Mouse (Mus musculus): ENCODE measurements around the gene Etv6. TPM values are rescaled to one million over a fixed set of nuclear protein-coding genes. Genes with fewer than 3 reads are reported as not detected.

Gene Etv6
- polyA plus RNA-seq, 1 experiment from 2014 or later = 6.8 TPM

DNA sequence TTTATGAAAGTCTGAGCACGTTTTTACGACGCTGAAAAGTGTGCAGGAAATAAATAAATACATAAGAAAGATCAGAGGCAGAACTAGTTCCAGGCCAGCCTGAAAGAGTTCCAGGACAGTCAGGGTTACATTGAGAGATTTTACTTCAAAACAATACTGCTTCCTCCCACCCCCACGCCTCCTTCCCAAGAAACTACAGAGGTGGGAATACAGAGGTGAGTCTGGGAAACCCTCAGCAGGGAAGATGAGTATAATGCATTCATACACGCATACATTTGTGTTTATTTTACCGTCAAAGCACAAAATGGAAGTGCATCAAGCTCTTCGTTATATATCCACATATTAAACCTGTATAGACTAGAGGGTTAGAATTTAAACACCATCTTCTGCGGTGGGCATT, 1.1 kb upstream of the Etv6 start:
- 1% methylated on average over 8 of the region's 8 CpGs for WGBS
- H3K9me3 ChIP-seq = no peaks in the 10 kb centered on the region
- peak overlapping the region; percentile 65 for H3K4me2 ChIP-seq (replicated peaks)
- peak overlapping the region; percentile 72 for H3K4me3 ChIP-seq
- H3K27ac ChIP-seq (replicated peaks) = peak overlapping the region; percentile 100
- no peaks in the 10 kb centered on the region for H3K36me3 ChIP-seq
- no peak; the same call in none of the 2 replicates for ATAC-seq (replicated peaks)
- peaks cover 36% of the 10 kb centered on the region for H3K4me1 ChIP-seq
- no peaks in the 10 kb centered on the region for H3K27me3 ChIP-seq
- H3K9ac ChIP-seq (replicated peaks) = peak overlapping the region; percentile 99

DNA sequence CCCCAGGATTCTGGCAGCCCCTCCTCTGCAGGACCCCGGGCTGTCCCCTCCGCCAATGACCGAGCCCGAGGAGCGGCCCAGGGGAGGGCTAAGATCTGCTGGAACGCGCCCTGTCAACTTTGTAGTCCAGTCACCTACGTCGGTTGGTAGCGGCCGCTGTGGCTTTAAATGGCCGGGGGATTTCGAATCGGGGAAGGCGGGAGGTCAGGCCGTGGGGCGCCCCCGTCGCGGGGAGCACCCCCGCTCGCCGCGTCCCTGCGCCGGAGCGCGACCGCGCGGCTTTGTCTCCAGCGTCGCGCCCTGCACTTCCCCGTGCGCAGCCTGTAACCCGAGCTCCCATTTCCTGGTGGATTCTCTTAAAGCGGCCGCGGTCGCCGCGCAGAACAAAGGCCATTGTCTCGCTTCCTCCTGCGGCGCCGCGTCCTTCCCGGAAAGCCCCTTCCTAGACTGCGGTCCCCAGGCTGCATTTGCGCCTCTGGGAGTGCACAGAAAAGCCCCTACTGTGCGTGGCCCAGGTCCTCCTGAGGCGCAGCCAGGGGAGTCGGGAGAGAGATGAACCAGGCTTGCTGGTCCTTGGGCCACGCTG, 503 bp upstream of the Etv6 start:
- Histone ChIP-seq H3K9me3 (no peaks in the 10 kb centered on the region), H3K27ac (replicated peaks) (peak overlapping the region; percentile 100), H3K36me3 (no peaks in the 10 kb centered on the region), H3K27me3 (no peaks in the 10 kb centered on the region), H3K9ac (replicated peaks) (peak overlapping the region; percentile 99), H3K4me2 (replicated peaks) (peak overlapping the region; percentile 65), H3K4me1 (peaks cover 36% of the 10 kb centered on the region), H3K4me3 (peak overlapping the region; percentile 72)
- ATAC-seq (replicated peaks) = peak; percentile 94
- WGBS = 0% methylated on average over 55 of the region's 55 CpGs

DNA sequence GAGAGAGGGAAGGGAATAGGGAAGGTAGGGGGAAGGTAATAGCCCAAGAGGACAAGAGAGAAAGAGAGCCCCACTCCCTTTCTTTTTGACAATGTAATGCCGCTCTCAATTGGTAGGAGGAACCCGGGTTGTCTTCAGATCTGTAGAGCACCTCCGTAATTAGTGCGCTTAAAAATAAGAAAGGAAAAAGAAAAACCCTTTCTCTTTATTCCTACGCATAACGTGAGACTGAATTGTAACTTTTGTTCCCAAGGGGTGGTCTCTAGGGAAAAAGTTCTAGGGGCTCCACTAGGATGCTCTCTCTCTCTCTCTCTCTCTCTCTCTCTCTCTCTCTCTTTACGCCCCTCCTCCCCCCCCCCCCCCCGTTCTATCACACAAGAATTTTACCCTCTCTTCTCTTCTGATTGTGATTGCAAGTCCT, 1.0 kb downstream of the Etv6 start:
- Histone ChIP-seq H3K27me3 (no peaks in the 10 kb centered on the region), H3K4me2 (replicated peaks) (peak overlapping the region; percentile 65), H3K9ac (replicated peaks) (peak overlapping the region; percentile 99), H3K4me1 (peaks cover 45% of the 10 kb centered on the region), H3K4me3 (peak overlapping the region; percentile 72), H3K9me3 (no peaks in the 10 kb centered on the region), H3K27ac (replicated peaks) (peak overlapping the region; percentile 100), H3K36me3 (no peaks in the 10 kb centered on the region)
- no peak for ATAC-seq (replicated peaks)
- WGBS = 0% methylated on average over 8 of the region's 8 CpGs

DNA sequence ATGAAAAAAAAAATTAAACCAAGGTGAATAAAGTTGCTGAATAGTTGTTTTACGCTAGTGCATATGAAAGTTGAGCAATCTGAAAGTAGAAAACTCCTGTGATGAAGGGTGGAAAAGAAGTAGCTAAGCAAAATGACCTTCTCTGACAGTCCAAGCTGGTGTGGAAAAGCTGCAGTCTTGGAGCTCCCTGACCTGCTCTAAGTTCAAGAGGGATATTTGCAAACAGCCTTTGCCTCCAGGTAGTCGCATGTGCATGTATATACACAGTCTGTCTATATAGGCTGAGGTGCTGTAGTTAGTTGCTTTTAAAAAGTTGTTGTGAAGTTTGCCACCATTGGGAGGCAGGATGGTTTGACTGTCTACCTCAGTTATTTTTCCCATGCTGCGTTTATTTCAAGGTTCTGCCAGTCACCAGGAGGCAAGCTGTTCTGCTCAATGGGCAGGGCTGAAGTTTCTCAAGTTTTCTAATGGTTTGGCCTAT, 1.5 kb downstream of the Etv6 start:
- Histone ChIP-seq H3K4me3 (peak overlapping the region; percentile 72), H3K4me2 (replicated peaks) (peak overlapping the region; percentile 65), H3K4me1 (peaks cover 45% of the 10 kb centered on the region), H3K27me3 (no peaks in the 10 kb centered on the region), H3K27ac (replicated peaks) (no peak overlapping the region), H3K36me3 (no peaks in the 10 kb centered on the region), H3K9ac (replicated peaks) (peak overlapping the region; percentile 99; the same call in 1 of the 2 replicates), H3K9me3 (no peaks in the 10 kb centered on the region)
- 9% methylated on average over 3 of the region's 3 CpGs for WGBS
- no peak for ATAC-seq (replicated peaks)

DNA sequence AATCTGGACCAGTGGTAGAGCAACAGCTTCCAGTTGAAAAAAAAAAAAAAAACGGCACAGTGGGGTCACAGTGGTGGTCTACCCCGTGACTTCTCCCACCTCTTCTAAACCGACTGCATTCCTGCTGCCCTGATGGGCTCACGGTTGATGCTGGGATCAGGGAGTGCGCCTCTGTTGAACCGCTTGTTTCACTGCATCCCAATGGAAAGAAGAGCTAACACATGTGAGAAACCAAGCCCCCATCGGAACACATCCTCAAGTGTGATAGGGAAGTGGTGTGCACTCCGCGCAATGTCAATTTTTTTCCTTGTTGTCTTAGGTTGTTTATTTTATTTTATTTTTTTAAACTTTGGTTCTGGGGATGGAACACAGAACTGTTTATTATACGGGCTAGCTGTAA, 2.5 kb downstream of the Etv6 start:
- Histone ChIP-seq H3K9ac (replicated peaks) (no peak overlapping the region), H3K27me3 (no peaks in the 10 kb centered on the region), H3K4me3 (0 out of 2 replicates have a peak overlapping the region, but pooled peaks have one; percentile 72), H3K4me1 (peaks cover 45% of the 10 kb centered on the region), H3K9me3 (no peaks in the 10 kb centered on the region), H3K4me2 (replicated peaks) (peak overlapping the region; percentile 65; the same call in 1 of the 2 replicates), H3K27ac (replicated peaks) (no peak overlapping the region), H3K36me3 (no peaks in the 10 kb centered on the region)
- WGBS = 29% methylated on average over 10 of the region's 10 CpGs
- ATAC-seq (replicated peaks) = no peak

DNA sequence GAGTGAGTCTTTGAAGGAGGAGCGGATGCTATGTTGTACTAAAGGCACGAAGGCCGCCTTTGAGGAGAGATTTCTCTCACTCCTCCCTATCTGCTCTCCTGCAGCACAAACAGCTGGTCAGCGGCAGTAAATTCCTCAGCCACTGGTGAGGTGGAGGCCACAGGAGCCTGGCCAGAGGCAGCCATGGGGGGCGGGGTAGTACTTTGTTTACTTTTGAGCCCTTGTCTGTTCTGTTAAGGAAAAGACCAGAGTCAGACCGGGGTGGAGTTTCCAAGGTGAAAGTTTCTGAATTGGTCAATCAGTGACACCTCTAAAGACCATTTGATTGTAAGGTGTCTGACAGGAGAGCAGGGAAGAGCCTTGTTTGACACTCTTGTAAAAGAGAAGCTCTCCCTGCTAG, 3.4 kb downstream of the Etv6 start:
- H3K4me1 ChIP-seq = peaks cover 42% of the 10 kb centered on the region
- whole genome bisulfite sequencing = 46% methylated on average over 6 of the region's 6 CpGs
- H3K36me3 ChIP-seq = no peaks in the 10 kb centered on the region
- no peak for ATAC-seq (replicated peaks)
- no peak overlapping the region for H3K27ac ChIP-seq (replicated peaks)
- no peaks in the 10 kb centered on the region for H3K9me3 ChIP-seq
- H3K9ac ChIP-seq (replicated peaks) = no peak overlapping the region
- H3K27me3 ChIP-seq = no peaks in the 10 kb centered on the region
- no peak overlapping the region for H3K4me2 ChIP-seq (replicated peaks)
- no peak overlapping the region for H3K4me3 ChIP-seq

DNA sequence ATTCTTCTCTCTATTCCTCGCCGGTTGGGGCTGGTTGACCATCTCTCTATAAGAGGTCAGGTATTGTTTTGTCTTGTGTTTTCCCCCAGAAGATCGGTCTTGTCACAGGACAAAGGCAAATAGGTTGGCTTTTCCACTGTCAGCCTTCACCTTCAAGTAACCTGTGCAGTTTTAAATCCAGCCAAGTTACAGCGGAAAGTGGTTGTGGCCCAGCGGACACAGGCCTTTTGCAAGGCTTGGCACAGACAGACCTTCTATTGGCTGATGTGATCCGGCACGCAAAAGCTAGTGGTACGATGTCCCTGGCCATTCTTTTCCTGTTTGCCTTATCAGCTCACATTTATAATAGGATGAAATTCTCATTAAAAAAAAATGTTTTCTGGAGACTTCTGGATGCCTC, 3.9 kb downstream of the Etv6 start:
- no peak overlapping the region for H3K4me3 ChIP-seq
- ATAC-seq (replicated peaks) = no peak
- H3K27ac ChIP-seq (replicated peaks) = no peak overlapping the region
- H3K9me3 ChIP-seq = no peaks in the 10 kb centered on the region
- no peaks in the 10 kb centered on the region for H3K36me3 ChIP-seq
- no peaks in the 10 kb centered on the region for H3K27me3 ChIP-seq
- peaks cover 37% of the 10 kb centered on the region for H3K4me1 ChIP-seq
- 84% methylated on average over 8 of the region's 8 CpGs for WGBS
- no peak overlapping the region for H3K4me2 ChIP-seq (replicated peaks)
- H3K9ac ChIP-seq (replicated peaks) = no peak overlapping the region

DNA sequence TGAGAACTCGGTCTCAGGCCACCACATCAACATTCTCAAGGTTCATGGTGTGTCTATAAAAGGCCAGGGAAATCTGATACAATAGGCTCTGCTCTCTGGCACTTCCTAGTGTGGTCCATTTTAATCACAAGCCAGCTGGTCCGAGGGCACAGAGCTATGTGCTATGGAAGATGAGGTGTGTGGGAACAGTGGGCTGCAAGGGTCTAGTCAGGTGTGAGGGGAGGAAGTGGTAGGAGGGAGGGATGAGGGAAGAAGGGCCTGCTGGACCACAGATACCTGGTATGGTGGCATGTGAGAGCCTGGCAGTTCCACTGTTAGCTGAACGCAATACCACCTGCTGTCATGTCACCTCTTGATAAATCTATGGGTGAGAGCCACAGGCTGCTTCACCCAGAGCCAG, 4.8 kb downstream of the Etv6 start:
- Histone ChIP-seq H3K9ac (replicated peaks) (no peak overlapping the region), H3K27ac (replicated peaks) (no peak overlapping the region), H3K27me3 (no peaks in the 10 kb centered on the region), H3K4me3 (no peak overlapping the region), H3K4me2 (replicated peaks) (no peak overlapping the region), H3K36me3 (no peaks in the 10 kb centered on the region), H3K9me3 (no peaks in the 10 kb centered on the region), H3K4me1 (peaks cover 38% of the 10 kb centered on the region)
- ATAC-seq (replicated peaks) = no peak
- WGBS = 72% methylated on average over 3 of the region's 3 CpGs

DNA sequence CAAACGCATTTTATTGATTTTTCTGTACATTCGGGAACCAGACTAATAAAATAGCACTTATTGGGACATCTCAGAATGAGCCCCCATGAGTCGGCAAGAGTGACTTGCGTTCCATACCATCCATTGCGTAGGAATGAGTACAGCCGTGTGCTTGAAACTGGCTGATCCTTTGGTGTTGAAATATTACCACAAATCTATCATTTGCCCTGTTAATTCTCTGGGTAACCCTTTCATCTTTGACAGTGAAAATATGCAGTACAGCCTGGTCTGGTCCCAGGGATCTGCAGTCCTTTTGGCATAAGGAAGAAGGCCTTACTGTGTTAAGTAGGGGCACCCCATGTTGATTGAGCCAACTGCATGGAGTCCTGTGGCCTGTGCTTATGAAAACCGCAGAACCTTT, 5.8 kb downstream of the Etv6 start:
- Histone ChIP-seq H3K4me3 (no peak overlapping the region), H3K4me1 (peaks cover 38% of the 10 kb centered on the region), H3K9ac (replicated peaks) (no peak overlapping the region), H3K4me2 (replicated peaks) (no peak overlapping the region), H3K27ac (replicated peaks) (no peak overlapping the region), H3K9me3 (no peaks in the 10 kb centered on the region), H3K36me3 (no peaks in the 10 kb centered on the region), H3K27me3 (no peaks in the 10 kb centered on the region)
- 81% methylated on average over 7 of the region's 7 CpGs for WGBS
- ATAC-seq (replicated peaks) = no peak

DNA sequence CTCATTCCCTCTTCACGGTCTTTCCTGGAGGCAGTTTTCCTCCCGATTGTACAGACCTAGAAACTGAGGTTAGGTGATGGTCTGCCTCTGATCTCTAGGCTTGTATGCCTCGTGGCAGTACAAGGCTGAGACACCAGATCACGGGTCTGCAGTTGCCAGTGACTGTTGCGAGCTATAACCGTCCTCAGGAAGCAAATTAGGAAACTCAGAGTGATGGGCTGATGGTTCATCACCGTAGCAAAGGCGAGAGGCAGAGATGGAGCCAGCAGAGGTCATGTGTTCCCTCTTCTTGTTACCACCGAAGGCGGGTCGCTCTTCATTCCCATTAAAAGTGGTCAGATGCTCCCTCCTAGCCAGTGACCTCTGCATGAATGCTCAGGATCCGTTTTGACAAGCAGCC, 6.4 kb downstream of the Etv6 start:
- no peak overlapping the region for H3K27ac ChIP-seq (replicated peaks)
- H3K9ac ChIP-seq (replicated peaks) = no peak overlapping the region
- H3K4me3 ChIP-seq = no peak overlapping the region
- 0 out of 2 replicates have a peak, but pooled peaks have one; percentile 30 for ATAC-seq (replicated peaks)
- no peaks in the 10 kb centered on the region for H3K36me3 ChIP-seq
- H3K9me3 ChIP-seq = no peaks in the 10 kb centered on the region
- WGBS = 67% methylated on average over 12 of the region's 12 CpGs
- H3K27me3 ChIP-seq = no peaks in the 10 kb centered on the region
- no peak overlapping the region for H3K4me2 ChIP-seq (replicated peaks)
- H3K4me1 ChIP-seq = peaks cover 34% of the 10 kb centered on the region

DNA sequence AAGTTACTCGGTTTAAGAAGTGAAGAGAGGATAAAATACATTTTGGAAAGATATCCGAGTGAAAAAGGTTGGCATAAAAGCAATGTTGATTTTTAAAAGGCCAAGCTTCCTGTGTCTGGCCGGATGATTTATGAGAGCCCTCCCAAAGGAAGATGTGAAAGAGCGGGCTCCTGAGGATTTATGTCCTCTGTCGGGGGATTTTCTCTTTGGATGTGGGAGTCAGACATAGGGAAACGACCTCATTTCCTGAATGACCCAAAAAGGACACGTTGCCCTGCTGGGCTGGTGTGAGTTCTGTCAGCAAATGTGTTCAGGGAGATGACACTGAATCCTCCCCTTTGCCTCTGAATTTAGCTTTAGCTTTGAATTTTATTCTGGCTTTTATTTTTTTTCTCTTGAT, 8.0 kb downstream of the Etv6 start:
- H3K27me3 ChIP-seq = no peaks in the 10 kb centered on the region
- no peak for ATAC-seq (replicated peaks)
- H3K4me2 ChIP-seq (replicated peaks) = no peak overlapping the region
- H3K27ac ChIP-seq (replicated peaks) = no peak overlapping the region
- H3K9me3 ChIP-seq = no peaks in the 10 kb centered on the region
- WGBS = 73% methylated on average over 7 of the region's 7 CpGs
- no peak overlapping the region for H3K4me3 ChIP-seq
- peaks cover 18% of the 10 kb centered on the region for H3K4me1 ChIP-seq
- no peak overlapping the region for H3K9ac ChIP-seq (replicated peaks)
- H3K36me3 ChIP-seq = no peaks in the 10 kb centered on the region

DNA sequence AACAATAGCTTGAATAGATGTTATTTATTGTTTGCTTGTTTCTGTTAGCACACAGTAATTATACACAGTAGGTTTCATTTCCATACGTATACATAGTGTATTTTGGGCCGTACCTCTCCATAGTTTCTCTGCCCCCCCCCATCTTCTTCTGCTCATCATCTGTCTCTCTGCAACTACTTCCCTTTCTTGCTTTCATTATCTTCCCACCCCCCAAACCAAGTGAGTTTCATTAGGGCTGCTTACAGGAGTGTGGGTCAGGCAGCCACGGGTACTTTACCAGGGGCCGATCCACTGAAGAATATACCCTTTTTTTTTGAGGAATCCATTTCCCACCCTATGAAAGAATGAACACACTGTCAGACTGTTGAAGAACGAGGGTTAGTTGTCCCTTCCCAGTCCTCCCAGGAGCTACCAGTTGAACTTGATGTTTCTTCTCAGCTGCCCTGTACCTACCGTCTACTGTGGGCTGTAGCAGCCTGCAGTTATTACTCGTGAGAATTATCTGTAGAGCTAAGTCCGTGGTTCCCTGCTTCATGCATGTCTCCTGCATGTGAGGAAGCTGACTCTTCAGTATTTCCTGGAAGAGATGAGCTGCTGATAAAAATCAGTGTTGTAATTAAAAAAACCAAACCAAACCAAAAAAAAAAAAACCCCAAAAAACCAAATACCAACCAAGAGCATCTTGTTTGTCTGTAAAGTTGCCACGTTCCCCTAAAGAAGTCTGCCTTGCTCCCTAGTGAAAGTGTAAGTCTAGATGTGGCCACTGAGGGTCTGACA, 9.8 kb downstream of the Etv6 start:
- Histone ChIP-seq H3K4me3 (no peak overlapping the region), H3K4me1 (peaks cover 12% of the 10 kb centered on the region; the same call in 1 of the 2 replicates)
- 82% methylated on average over 9 of the region's 9 CpGs for WGBS

More for the DNA sequence above, 9.8 kb downstream of the Etv6 start:
- ATAC-seq (replicated peaks) = no peak
- Histone ChIP-seq H3K27ac (replicated peaks) (no peak overlapping the region), H3K27me3 (no peaks in the 10 kb centered on the region), H3K9me3 (no peaks in the 10 kb centered on the region), H3K9ac (replicated peaks) (no peak overlapping the region), H3K36me3 (no peaks in the 10 kb centered on the region), H3K4me2 (replicated peaks) (no peak overlapping the region)

Data from forebrain, embryonic 15.5 days (tissue).